Mouse (Mus musculus): ENCODE data around the gene Pex5l.

Pex5l gene

GRCm38 (mm10) chr3:32951382-32951781 lies 191.7 kb downstream of the Pex5l start:
- DNase-seq (ENCODE audit: low read depth, low spot score), result no peak

GRCm38 (mm10) chr3:32947486-32947885 lies 195.6 kb downstream of the Pex5l start:
- no peak for DNase-seq (ENCODE audit: low read depth, low spot score)

GRCm38 (mm10) chr3:32939802-32940501 lies 203.1 kb downstream of the Pex5l start:
- DNase-seq (ENCODE audit: low read depth, low spot score), result peak; percentile 30

GRCm38 (mm10) chr3:32924168-32924567 lies 218.9 kb downstream of the Pex5l start:
- DNase-seq (ENCODE audit: low read depth, low spot score), result peak; percentile 48

- DNase-seq (ENCODE audit: low read depth, low spot score), result peak; percentile 81
These were observed 232.9 kb downstream of the Pex5l start for GRCm38 (mm10) chr3:32910071-32910551.

- no peak for DNase-seq (ENCODE audit: low read depth, low spot score)
These were observed 234.6 kb downstream of the Pex5l start for GRCm38 (mm10) chr3:32908400-32908799.

- DNase-seq (ENCODE audit: low read depth, low spot score), result peak; percentile 12
These were observed 236.9 kb downstream of the Pex5l start for GRCm38 (mm10) chr3:32905850-32906779.

GRCm38 (mm10) chr3:32904599-32904998 lies 238.4 kb downstream of the Pex5l start:
- DNase-seq (ENCODE audit: low read depth, low spot score), result no peak

GRCm38 (mm10) chr3:32903462-32903861 lies 239.6 kb downstream of the Pex5l start:
- no peak for DNase-seq (ENCODE audit: low read depth, low spot score)

All from brain, adult 2 months (tissue).